Mouse (Mus musculus) neural tube, embryonic 11.5 days (tissue): ENCODE measurements at regions not wholly inside any gene's neighbourhood (a gene's known extent, or its start where the extent isn't known, plus 50 kb on each side); places are given as distances from the start of the nearest gene placed in this dataset.

Experiments
- ATAC-seq: fragments of 200-750 bp; cut with Nextera tagmentation; 2 replicates; pipeline ENCODE4 v1.8.0; 2017; ENCODE audit warnings: moderate number of reproducible peaks, mild to moderate bottlenecking, moderate TSS enrichment, moderate library complexity; ENCODE audit not compliant: insufficient read depth, low FRiP score, low TSS enrichment
- DNase-seq: peaks from one replicate; pipeline ENCODE4 v3.0.0-alpha.2; 2015; ENCODE audit warnings: low spot score
- H3K27ac ChIP-seq: fragments of 300-500 bp; sonication (generic); 2 replicates; pipeline ENCODE4 v1.5.1; 2014; ENCODE audit warnings: low read depth, mild to moderate bottlenecking, low read length
- H3K27me3 ChIP-seq: fragments of 300-500 bp; sonication (generic); 2 replicates; pipeline ENCODE4 v1.6.1; 2014; ENCODE audit warnings: mild to moderate bottlenecking, low read length, mixed read lengths; ENCODE audit not compliant: control insufficient read depth, insufficient read depth
- H3K36me3 ChIP-seq: fragments of 300-500 bp; sonication (generic); 2 replicates; pipeline ENCODE4 v1.6.1; 2014; ENCODE audit warnings: mild to moderate bottlenecking, low read length, moderate library complexity, mixed read lengths; ENCODE audit not compliant: control insufficient read depth, insufficient read depth
- H3K4me1 ChIP-seq: fragments of 300-500 bp; sonication (generic); 2 replicates; pipeline ENCODE4 v1.6.1; 2014; ENCODE audit warnings: low read length, mixed read lengths; ENCODE audit not compliant: control insufficient read depth, insufficient read depth
- H3K4me2 ChIP-seq: fragments of 300-500 bp; sonication (generic); 2 replicates; pipeline ENCODE4 v1.6.1; 2014; ENCODE audit warnings: low read depth, mild to moderate bottlenecking, moderate library complexity
- H3K4me3 ChIP-seq: fragments of 300-500 bp; sonication (generic); 2 replicates; pipeline ENCODE4 v1.5.1; 2014; ENCODE audit warnings: low read depth, low read length
- H3K9ac ChIP-seq: fragments of 300-500 bp; sonication (generic); 2 replicates; pipeline ENCODE4 v1.6.1; 2014; ENCODE audit warnings: mild to moderate bottlenecking, low read length
- H3K9me3 ChIP-seq: fragments of 300-500 bp; sonication (generic); 2 replicates; pipeline ENCODE4 v1.6.1; 2016; ENCODE audit warnings: low read length; ENCODE audit not compliant: control insufficient read depth
- WGBS: fragments of 180-500 bp; shearing (Covaris S2); extraction: QIAGEN DNeasy Blood & Tissue Kit; methylation state at CpG from one replicate; pipeline ENCODE4 v1.1.7; 2014; 5-methylcytosine and 5-hydroxymethylcytosine counted together

- Histone ChIP-seq H3K4me1 (no peaks in the 10 kb centered on the region), H3K27me3 (no peaks in the 10 kb centered on the region), H3K27ac (no peak overlapping the region), H3K9ac (no peak overlapping the region), H3K9me3 (no peaks in the 10 kb centered on the region), H3K4me3 (no peak overlapping the region), H3K4me2 (no peak overlapping the region), H3K36me3 (no peaks in the 10 kb centered on the region)
- ATAC-seq, result no peak
- no peak for DNase-seq
Observed at GRCm38 (mm10) chr16:9267204-9267603, 437.3 kb downstream of the 1810013L24Rik start.

DNA sequence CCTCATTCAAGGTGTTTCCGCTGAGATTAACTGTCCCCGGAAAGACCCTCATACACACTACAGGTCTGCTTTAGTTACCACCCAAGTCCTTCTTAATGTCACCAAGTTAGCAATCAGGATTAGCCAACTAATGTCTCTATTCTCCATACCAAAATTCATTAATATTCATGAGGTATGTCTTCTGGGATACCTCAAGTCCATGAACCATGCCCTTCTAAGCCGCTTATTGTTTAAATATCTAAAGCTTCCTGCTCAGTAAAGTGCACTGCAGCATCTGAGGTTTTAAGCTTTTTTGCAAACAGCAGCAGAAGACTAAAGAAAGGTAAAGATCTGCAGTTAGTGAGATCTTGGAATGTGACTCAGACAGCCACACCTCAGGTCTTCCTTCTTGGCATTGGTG lies 440.2 kb downstream of the 1810013L24Rik start:
- ATAC-seq (no peak), DNase-seq (no peak)
- no peak overlapping the region for H3K4me2 ChIP-seq
- no peaks in the 10 kb centered on the region for H3K36me3 ChIP-seq
- no peak overlapping the region for H3K9ac ChIP-seq
- H3K27me3 ChIP-seq, result no peaks in the 10 kb centered on the region
- H3K9me3 ChIP-seq, result no peaks in the 10 kb centered on the region
- H3K4me1 ChIP-seq, result no peaks in the 10 kb centered on the region
- no peak overlapping the region for H3K4me3 ChIP-seq
- H3K27ac ChIP-seq, result no peak overlapping the region
- 87% methylated on average over 3 of the region's 3 CpGs for WGBS

DNA sequence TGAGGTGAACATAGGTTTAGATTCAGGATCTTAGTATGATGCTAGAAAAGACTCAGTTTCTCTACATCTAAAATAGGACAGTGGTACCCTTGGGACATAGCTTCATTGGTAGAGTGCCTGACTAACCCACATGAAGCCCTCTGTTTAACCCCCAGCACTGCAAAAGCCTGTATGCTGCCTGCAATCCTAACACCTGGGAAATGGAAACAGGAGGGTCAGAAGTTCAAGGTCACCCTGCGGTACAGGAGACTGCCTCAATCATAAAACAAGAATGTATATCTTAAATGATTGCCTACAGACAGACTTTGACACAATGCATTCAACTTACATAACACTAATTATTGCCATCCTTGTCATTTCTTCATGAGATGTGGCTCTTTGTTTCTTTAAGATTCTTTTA lies 440.8 kb downstream of the 1810013L24Rik start:
- H3K9ac ChIP-seq, result no peak overlapping the region
- WGBS, result 88% methylated on average over 1 of the region's 1 CpGs
- DNase-seq, result no peak
- no peak overlapping the region for H3K4me2 ChIP-seq
- H3K4me3 ChIP-seq, result no peak overlapping the region
- H3K27me3 ChIP-seq, result no peaks in the 10 kb centered on the region
- no peaks in the 10 kb centered on the region for H3K9me3 ChIP-seq
- ATAC-seq, result no peak
- no peaks in the 10 kb centered on the region for H3K36me3 ChIP-seq
- H3K4me1 ChIP-seq, result no peaks in the 10 kb centered on the region
- no peak overlapping the region for H3K27ac ChIP-seq

DNA sequence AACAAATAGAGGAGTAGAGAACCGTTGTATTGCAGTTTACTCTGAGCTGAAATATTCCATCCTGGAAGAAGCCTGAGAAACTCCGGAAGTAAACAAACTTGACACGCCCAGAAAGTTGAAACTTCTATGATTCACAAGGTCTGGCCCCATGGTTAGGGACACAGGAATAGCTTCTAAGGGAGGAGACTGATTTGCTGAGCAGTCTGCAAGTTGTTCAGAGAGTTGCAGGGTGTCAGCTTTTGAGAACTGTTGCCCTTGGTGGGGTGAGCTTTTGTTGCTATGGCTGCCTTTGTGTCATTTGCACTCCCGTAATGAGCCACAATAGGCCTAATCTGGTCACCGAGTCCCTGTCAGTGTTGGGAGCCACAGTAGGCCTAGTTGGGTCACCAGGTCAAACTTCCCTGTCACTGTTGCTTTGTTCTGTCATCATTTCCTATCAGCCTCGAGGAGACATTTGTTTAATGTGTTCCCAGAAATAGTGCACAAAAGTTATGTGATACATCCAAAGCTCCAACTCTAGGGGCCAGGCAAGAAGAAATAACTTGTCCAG lies 443.9 kb downstream of the 1810013L24Rik start:
- H3K27me3 ChIP-seq, result no peaks in the 10 kb centered on the region
- no peaks in the 10 kb centered on the region for H3K4me1 ChIP-seq
- H3K4me2 ChIP-seq, result no peak overlapping the region
- DNase-seq, result no peak
- H3K9me3 ChIP-seq, result no peaks in the 10 kb centered on the region
- ATAC-seq, result no peak
- H3K9ac ChIP-seq, result no peak overlapping the region
- no peak overlapping the region for H3K4me3 ChIP-seq
- 47% methylated on average over 6 of the region's 6 CpGs for WGBS
- H3K27ac ChIP-seq, result no peak overlapping the region
- H3K36me3 ChIP-seq, result no peaks in the 10 kb centered on the region

DNA sequence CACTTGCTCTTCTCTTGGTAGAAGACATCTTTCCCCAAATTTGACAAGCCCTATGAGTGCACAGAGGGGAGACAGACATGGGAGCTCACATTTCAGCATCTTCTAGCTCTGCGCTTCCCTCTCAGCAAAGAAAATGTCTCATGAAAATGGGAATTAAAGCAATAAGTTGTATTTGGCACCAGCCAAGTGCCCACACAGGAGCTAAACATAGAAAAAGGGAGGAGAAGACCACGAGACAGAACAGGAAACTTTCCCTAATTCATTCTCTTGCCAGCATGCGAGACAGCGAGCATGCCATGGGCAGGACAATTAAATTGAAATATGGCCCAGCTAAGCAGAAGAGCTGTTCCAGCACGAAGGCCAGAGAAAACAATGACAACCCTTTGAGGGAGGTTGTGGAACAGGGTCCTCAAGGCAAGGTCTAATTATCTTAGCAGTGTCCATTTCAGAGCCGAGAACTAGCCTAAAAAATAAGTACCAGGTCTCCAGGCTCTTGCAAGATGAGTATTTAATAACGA lies 444.7 kb downstream of the 1810013L24Rik start:
- H3K4me1 ChIP-seq, result no peaks in the 10 kb centered on the region
- no peaks in the 10 kb centered on the region for H3K9me3 ChIP-seq
- no peak overlapping the region for H3K9ac ChIP-seq
- DNase-seq (no peak), ATAC-seq (no peak)
- WGBS, result 40% methylated on average over 7 of the region's 7 CpGs
- H3K36me3 ChIP-seq, result no peaks in the 10 kb centered on the region
- H3K27me3 ChIP-seq, result no peaks in the 10 kb centered on the region
- no peak overlapping the region for H3K4me3 ChIP-seq
- no peak overlapping the region for H3K27ac ChIP-seq
- H3K4me2 ChIP-seq, result no peak overlapping the region

DNA sequence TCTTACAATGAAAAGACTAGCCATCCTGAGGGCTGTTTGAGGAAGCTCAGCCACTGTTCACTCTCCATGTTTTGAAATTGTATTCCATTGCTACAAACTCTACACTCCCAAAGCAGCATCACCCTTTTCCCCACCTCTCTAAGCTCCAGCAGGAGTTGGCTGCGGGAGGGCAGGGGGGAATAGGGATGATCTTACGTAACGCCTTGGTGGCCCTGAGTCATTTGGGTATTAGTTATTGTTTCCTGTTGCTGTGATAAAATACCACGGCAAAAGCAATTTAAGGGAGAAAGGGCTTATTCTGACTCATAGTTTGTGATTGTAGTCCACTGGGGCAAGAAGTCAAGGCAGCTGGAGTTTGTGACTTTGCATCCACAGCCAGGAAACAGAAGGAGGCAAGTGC lies 445.5 kb downstream of the 1810013L24Rik start:
- Histone ChIP-seq H3K9me3 (no peaks in the 10 kb centered on the region), H3K27me3 (no peaks in the 10 kb centered on the region), H3K4me2 (no peak overlapping the region), H3K36me3 (no peaks in the 10 kb centered on the region), H3K27ac (no peak overlapping the region), H3K4me3 (no peak overlapping the region), H3K4me1 (no peaks in the 10 kb centered on the region), H3K9ac (no peak overlapping the region)
- DNase-seq, result no peak
- WGBS, result 83% methylated on average over 4 of the region's 4 CpGs
- no peak for ATAC-seq

- Histone ChIP-seq H3K4me1 (no peaks in the 10 kb centered on the region), H3K27ac (no peak overlapping the region), H3K9ac (no peak overlapping the region), H3K36me3 (no peaks in the 10 kb centered on the region), H3K4me3 (no peak overlapping the region), H3K9me3 (no peaks in the 10 kb centered on the region), H3K27me3 (no peaks in the 10 kb centered on the region), H3K4me2 (no peak overlapping the region)
- DNase-seq, result no peak
- ATAC-seq, result no peak
- WGBS, result 97% methylated on average over 1 of the region's 1 CpGs
Observed at GRCm38 (mm10) chr16:9277064-9277463, 447.2 kb downstream of the 1810013L24Rik start.

DNA sequence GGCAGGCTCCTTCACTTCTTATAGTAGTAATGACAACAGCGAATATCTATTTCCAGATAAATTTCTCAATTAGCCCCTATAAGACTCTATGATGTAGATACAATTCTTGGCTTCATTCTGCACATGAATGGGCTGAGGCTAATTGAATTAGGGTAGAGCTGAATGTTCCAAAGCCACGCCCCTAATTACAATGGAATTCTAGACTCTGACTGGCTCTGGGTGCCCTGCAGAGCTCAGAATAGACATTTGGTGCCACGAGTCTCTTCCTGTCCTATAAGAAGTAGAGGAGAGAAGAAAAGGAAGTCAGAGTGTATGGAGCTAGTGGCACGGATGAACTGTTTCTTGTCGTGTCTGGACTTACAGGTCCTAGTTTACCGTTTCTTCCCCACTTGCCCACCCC lies 449.8 kb downstream of the 1810013L24Rik start:
- no peak overlapping the region for H3K9ac ChIP-seq
- no peak overlapping the region for H3K27ac ChIP-seq
- no peaks in the 10 kb centered on the region for H3K36me3 ChIP-seq
- H3K4me3 ChIP-seq, result no peak overlapping the region
- no peaks in the 10 kb centered on the region for H3K4me1 ChIP-seq
- DNase-seq (no peak), ATAC-seq (no peak)
- no peaks in the 10 kb centered on the region for H3K27me3 ChIP-seq
- H3K9me3 ChIP-seq, result no peaks in the 10 kb centered on the region
- H3K4me2 ChIP-seq, result no peak overlapping the region
- WGBS, result 72% methylated on average over 6 of the region's 6 CpGs

DNA sequence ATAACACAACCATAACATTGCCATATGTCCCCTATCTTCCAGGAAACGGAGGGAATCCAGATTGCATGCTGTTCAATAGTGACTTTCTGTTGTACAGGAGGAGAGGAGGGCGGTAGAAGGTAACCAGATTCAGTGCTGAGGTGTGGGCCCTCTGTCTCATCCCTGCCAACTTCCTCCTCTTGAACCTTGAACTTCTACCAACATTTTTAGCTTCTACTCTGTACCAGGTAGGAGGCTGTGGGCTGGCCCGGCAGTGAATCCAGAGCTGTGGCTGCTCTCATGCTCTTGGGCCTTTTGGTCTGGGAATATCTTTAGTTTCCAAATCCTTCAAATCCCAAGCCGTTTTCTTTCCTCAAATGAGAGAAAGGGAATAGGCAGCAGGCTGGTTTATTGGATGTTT lies 450.5 kb downstream of the 1810013L24Rik start:
- Histone ChIP-seq H3K27me3 (no peaks in the 10 kb centered on the region), H3K4me2 (no peak overlapping the region), H3K27ac (no peak overlapping the region), H3K9me3 (no peaks in the 10 kb centered on the region), H3K9ac (no peak overlapping the region), H3K36me3 (no peaks in the 10 kb centered on the region), H3K4me1 (no peaks in the 10 kb centered on the region), H3K4me3 (no peak overlapping the region)
- WGBS, result 67% methylated on average over 4 of the region's 4 CpGs
- ATAC-seq (no peak), DNase-seq (no peak)
